Mouse (Mus musculus) forebrain, embryonic 10.5 days (tissue): ENCODE data around the gene Adipor1. TPM values are rescaled to one million over a fixed set of nuclear protein-coding genes. Genes with fewer than 3 reads are reported as not detected.

ENCODE experiments used
- DNase-seq: peaks from one replicate; pipeline ENCODE4 v3.0.0-alpha.2; 2017; ENCODE audit warnings: low spot score; ENCODE audit errors: extremely low spot score
- H3K27ac ChIP-seq: fragments of 300-500 bp; sonication (generic); 2 replicates; pipeline ENCODE4 v1.5.1; 2016; ENCODE audit warnings: mild to moderate bottlenecking
- H3K27me3 ChIP-seq: fragments of 300-500 bp; sonication (generic); 2 replicates; pipeline ENCODE4 v1.6.1; 2016; ENCODE audit warnings: mild to moderate bottlenecking; ENCODE audit not compliant: poor library complexity, severe bottlenecking
- H3K36me3 ChIP-seq: fragments of 300-500 bp; sonication (generic); replicated peaks from 2 replicates; pipeline ENCODE4 v1.6.1; 2016; ENCODE audit warnings: mild to moderate bottlenecking, moderate library complexity
- H3K4me1 ChIP-seq: fragments of 300-500 bp; sonication (generic); 2 replicates; pipeline ENCODE4 v1.6.1; 2016
- H3K4me3 ChIP-seq: fragments of 300-500 bp; sonication (generic); 2 replicates; pipeline ENCODE4 v1.5.1; 2016; ENCODE audit warnings: mild to moderate bottlenecking, moderate library complexity
- H3K9me3 ChIP-seq: fragments of 300-500 bp; sonication (generic); 2 replicates; pipeline ENCODE4 v1.6.1; 2016; ENCODE audit warnings: mild to moderate bottlenecking, moderate library complexity
- WGBS: fragments of 180-500 bp; shearing (Covaris S2); methylation state at CpG from one replicate; pipeline ENCODE4 v1.1.7; 2016; 5-methylcytosine and 5-hydroxymethylcytosine counted together
- polyA plus RNA-seq: library from polyadenylated mRNA; unstranded; fragments of >200 nt; fragmentation: Nextera tagmentation; extraction: Ambion mirVana; gene quantifications from 2 replicates; pipeline ENCODE4 v1.2.1, GENCODE M21; 2016

Gene Adipor1
- polyA plus RNA-seq, 1 experiment from 2014 or later, result 71.1 TPM

DNA sequence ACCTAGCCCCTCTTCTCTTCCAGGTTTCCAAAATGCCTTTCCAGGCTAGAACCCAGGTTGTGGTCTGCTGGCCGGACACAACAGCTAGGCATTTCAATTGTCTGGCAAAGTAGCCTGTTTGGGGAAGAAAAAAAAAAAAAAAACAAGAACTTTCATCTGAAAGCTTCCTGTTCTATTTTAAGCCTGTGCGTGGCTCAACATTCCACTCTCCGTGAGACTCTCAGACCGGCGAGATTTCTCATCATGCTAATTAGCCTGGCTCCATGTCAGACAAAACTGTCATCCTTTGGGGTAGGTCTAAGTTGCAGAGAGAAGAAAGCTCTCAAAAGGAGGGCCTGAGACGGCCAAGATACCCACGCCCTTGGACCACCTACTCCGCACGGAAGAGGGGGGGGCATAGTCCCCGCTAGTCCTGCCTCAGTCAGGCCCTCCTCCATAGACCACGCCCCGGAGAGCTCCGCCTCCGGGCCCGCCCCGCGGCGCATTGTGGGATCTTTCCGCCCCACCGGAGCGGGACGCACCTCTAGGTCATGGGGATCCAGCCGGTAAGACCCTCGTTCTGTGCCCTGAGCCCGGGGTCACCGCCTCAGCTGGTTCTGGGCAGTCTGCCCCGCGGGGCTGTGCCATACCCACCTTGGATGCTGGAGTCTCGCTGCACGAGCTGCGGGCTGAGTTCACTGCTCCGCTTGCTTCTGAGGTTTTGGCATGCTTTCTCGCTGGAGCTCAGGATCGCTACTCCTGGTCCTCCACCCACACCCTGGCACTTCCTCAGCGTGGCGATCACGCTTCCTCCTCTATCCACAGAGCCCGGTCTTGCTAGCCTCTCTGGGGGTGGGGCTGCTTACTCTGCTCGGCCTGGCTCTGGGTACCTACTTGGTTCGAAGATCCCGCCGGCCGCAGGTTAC, 9.4 kb upstream of the Adipor1 start, which contains the start of gene Cyb5r1:
Gene Cyb5r1 (plus strand): TSS at position 51 of the 905 bp plus-strand sequence.
- H3K27ac ChIP-seq, result peak within 1 kb of the TSS; percentile 88
- 3% methylated on average over 43 of the region's 43 CpGs for WGBS

DNA sequence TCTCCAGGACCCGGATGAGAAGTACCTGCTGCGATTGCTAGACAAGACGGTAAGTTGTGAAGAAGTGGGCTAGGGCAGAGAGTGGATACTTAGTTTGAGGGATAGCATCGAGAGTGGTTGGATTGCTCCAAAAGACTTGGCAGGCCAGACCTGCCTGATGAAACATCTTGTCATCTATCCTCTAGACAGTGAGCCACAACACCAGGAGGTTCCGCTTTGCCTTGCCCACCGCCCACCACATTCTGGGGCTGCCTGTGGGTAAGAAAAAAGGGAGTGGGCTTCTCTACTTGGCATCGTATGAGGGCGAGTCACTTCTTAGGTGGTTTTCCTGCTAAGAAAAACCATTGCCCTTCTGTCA, 8.8 kb upstream of the Adipor1 start:
- H3K27ac ChIP-seq, result peak overlapping the region; percentile 88
- 43% methylated on average over 8 of the region's 8 CpGs for WGBS
- no peak for DNase-seq

More for the DNA sequence above, 9.4 kb upstream of the Adipor1 start, which contains the start of gene Cyb5r1:
- peaks cover 34% of the 10 kb centered on the region for H3K36me3 ChIP-seq
- no peaks in the 10 kb centered on the region for H3K9me3 ChIP-seq
- H3K4me3 ChIP-seq, result peak within 1 kb of the TSS; percentile 82
- DNase-seq, result peak; percentile 87
- peaks cover 23% of the 10 kb centered on the region for H3K4me1 ChIP-seq
- no peaks in the 10 kb centered on the region for H3K27me3 ChIP-seq

DNA sequence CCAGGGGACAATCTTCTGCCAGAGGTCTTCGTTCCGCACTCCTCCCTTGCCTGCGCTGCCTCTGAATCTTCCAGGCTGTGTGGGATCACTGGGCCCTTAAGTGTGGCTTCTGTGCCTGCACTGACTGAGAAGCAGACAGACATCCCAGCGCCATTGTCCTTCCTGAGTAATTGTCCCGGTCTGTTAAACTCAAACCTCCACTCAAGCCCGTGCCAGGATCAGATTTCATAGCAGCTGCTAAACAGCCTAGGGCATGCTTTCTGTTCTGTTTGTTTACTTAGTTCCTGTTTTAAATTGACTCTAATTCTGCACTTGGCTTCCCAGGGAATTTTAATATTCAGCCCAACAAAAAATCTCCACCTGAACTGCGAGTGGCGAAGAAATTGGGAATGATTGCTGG, 7.1 kb upstream of the Adipor1 start:
- WGBS, result 87% methylated on average over 8 of the region's 8 CpGs

More for the DNA sequence above, 8.8 kb upstream of the Adipor1 start:
- Histone ChIP-seq H3K4me1 (peaks cover 23% of the 10 kb centered on the region), H3K4me3 (peak overlapping the region; percentile 82), H3K27me3 (no peaks in the 10 kb centered on the region), H3K9me3 (no peaks in the 10 kb centered on the region), H3K36me3 (peaks cover 41% of the 10 kb centered on the region)

DNA sequence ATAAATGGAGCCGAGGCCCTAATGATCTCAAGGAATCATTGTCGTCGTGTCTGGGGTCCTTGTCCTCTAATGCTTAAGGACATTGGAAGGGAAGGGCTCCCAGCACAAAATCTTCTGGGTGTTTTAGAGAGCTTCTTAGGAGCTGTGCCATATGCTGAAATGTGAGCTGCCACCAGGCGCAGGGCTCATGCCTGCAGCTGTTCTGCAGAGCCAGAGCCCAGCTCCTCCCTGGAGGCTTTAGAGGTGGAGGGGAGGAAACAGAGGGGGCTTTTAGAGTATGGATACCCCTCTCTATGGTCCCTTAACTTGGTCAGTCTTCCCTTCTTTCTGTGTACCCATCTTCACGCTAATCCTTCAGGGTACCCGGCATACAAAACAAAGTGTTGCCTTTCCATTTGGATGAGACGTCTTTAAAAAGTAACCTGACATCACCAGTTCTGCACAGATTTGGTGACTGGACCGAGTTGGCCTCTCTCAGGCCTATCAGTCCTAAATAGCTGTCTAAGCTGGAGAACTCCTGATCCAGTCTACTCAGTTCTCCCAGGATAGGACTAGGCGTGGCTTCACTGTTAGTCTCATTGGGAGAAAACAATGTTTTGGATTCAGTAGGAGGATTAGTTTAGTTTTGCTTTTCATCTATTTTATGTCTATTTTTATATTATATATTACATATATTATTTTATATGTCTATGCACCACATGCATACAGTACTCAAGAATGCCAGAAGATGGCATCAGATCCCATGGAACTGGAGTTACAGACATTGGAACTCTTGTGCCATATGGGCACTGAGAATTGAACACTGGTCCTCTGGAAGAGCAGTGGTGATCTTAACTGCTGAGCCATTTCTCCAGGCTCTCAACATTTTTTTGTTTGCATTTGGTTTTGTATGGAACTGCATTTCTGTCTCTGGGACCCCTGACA, 3.2 kb upstream of the Adipor1 start:
- H3K27ac ChIP-seq, result no peak overlapping the region
- H3K4me3 ChIP-seq, result no peak overlapping the region
- WGBS, result 93% methylated on average over 9 of the region's 9 CpGs
- no peaks in the 10 kb centered on the region for H3K9me3 ChIP-seq
- H3K27me3 ChIP-seq, result no peaks in the 10 kb centered on the region
- no peak for DNase-seq
- H3K4me1 ChIP-seq, result peaks cover 30% of the 10 kb centered on the region
- peaks cover 48% of the 10 kb centered on the region for H3K36me3 ChIP-seq

More for the DNA sequence above, 7.1 kb upstream of the Adipor1 start:
- no peak overlapping the region for H3K27ac ChIP-seq
- H3K27me3 ChIP-seq, result no peaks in the 10 kb centered on the region
- no peaks in the 10 kb centered on the region for H3K9me3 ChIP-seq
- H3K4me3 ChIP-seq, result no peak overlapping the region
- peaks cover 23% of the 10 kb centered on the region for H3K4me1 ChIP-seq
- H3K36me3 ChIP-seq, result peaks cover 48% of the 10 kb centered on the region
- DNase-seq, result no peak

DNA sequence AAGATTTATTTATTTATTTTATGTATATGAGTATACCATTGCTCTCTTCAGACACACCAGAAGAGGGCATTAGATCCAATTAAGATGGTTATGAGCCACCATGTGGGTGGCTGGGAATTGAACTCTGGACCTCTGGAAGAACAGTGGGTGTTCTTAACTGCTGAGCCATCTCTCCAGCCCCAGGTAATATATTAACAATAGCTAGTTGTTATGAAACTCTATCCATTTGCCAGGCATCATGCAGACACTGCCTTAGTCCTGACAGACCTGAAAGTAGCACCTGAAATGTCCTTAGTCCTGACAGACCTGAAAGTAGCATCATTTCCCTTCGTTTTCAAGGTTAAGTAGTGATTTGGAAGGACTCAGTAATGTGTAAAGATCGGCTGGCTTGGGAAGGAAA, 1.1 kb upstream of the Adipor1 start:
- Histone ChIP-seq H3K9me3 (no peaks in the 10 kb centered on the region), H3K36me3 (peaks cover 33% of the 10 kb centered on the region), H3K4me1 (peaks cover 36% of the 10 kb centered on the region), H3K4me3 (no peak overlapping the region), H3K27me3 (no peaks in the 10 kb centered on the region), H3K27ac (peak overlapping the region; percentile 98; the same call in 1 of the 2 replicates)
- WGBS, result 55% methylated on average over 2 of the region's 2 CpGs
- DNase-seq, result no peak

DNA sequence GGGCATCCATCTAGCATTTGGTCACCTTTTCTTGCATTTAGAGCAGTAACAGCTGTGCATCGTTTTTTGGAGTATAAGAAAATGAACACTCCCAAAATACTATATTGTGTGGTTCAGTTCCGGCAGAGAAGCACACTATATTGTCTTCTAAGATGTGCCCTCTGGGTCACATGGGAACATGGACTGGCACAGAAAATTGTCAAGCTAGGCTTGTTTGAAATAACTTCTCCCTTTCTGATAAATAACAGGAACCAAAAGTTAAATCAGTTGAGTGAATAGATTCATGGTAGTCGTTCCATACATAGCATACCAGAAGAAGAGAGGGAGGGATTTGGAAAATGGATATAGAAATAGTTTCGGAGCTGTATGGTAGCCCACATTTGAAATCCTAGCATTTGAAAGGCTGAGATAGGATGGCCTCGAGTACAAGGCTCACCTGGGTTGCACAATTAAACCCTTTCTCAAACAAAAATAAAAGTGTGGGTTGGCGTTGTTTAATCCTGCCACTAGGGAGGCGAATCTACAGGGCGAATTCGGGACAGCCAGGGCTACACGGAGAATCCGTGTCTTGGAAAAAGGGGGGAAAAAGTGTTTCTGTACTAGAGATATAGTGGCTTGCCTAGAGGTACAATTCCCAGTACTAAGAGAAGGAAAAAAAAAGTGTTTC, 544 bp upstream of the Adipor1 start:
- Histone ChIP-seq H3K4me1 (peaks cover 39% of the 10 kb centered on the region), H3K9me3 (no peaks in the 10 kb centered on the region), H3K36me3 (peaks cover 27% of the 10 kb centered on the region), H3K27ac (peak overlapping the region; percentile 98), H3K27me3 (no peaks in the 10 kb centered on the region), H3K4me3 (peak overlapping the region; percentile 98)
- 14% methylated on average over 11 of the region's 11 CpGs for WGBS
- DNase-seq, result no peak

DNA sequence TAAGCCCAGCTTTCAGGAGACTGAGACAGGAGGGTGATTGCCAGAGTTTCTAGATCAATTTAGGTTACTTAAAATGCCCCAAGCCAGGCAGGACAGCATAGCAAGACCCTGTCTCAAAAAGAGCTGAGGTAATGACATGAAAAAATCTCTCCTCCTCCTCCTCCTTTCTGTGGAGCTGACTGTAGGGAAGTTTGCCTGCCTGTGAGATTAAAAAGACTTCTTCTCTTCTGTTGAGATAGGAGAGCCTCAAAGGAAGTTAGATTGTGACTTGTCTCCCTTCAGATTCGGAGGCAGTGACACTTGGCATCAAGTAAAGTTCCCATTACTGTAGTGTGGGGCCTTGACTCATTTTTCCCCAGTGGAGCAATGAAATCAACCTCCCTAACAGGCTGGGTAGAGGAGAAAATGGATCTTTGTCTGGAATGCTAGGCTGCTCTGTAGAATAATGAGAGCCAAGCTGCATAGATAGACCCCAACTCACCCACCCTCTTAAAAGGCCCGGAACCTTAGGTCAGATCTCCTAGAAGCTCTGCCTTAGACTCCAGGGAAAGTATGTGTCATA, 3.3 kb downstream of the Adipor1 start:
- Histone ChIP-seq H3K9me3 (no peaks in the 10 kb centered on the region), H3K36me3 (peaks cover 13% of the 10 kb centered on the region), H3K4me3 (no peak overlapping the region), H3K4me1 (peaks cover 53% of the 10 kb centered on the region), H3K27ac (no peak overlapping the region), H3K27me3 (no peaks in the 10 kb centered on the region)
- WGBS, result 85% methylated on average over 2 of the region's 2 CpGs
- DNase-seq, result no peak

DNA sequence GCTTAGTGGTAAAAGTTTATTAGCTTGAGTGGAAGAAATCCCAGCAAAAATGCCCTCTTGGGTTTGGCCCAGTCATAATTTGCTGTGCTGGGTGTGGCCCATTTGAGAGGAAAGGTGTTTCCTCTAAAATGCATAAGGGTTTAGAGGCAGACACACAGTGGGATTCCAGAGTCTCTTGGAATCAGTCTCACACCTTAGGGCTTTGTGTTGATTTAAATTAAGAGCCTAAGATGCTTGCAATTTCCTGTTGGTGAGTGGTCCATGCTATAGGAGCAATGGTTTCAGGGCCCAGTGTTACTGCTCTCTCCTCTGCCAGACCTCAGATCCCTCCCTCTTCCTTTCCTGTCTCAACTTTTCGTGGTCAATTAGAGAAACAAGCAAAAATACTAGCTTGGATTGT, 4.0 kb downstream of the Adipor1 start:
- Histone ChIP-seq H3K27ac (no peak overlapping the region), H3K4me3 (no peak overlapping the region), H3K4me1 (peaks cover 51% of the 10 kb centered on the region), H3K36me3 (peaks cover 20% of the 10 kb centered on the region), H3K9me3 (no peaks in the 10 kb centered on the region), H3K27me3 (no peaks in the 10 kb centered on the region)
- no peak for DNase-seq
- 73% methylated on average over 1 of the region's 1 CpGs for WGBS

DNA sequence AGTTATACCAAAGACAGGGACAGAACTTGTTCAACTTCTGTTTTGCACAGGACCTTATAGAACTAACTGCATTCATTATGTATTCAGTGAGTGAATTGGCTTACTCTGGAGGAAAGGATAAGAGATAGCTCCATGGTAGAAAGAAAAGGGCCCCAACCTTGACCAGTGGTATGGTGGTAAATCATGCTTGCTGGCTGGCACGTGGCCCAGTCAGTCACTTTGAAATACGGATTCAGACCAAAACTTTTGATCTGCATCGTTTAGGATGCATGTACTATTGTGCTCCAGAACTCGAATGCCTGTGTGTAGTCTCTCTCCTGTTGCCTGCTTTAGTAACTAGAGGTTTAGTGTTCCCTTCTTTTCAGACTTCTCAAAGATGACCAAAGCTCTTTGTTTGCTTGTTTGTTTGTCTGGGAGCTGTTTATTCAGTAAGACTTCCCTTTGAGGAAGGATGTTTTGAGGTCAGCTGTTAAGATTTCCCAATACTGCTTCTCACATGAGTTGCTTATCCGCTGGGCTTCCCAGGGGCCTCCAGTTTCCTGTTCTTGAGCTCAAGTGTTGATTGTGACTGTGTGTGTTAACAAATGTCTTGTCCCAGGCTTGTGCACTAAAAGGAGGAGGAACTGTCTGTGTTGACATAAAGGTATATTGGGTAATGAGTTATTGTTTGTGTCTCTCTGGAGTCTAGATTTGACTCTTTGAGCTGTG, 4.7 kb downstream of the Adipor1 start:
- WGBS, result 80% methylated on average over 5 of the region's 5 CpGs
- Histone ChIP-seq H3K4me1 (peaks cover 43% of the 10 kb centered on the region), H3K36me3 (peaks cover 27% of the 10 kb centered on the region), H3K4me3 (no peak overlapping the region), H3K9me3 (no peaks in the 10 kb centered on the region), H3K27ac (no peak overlapping the region), H3K27me3 (no peaks in the 10 kb centered on the region)
- DNase-seq, result no peak

DNA sequence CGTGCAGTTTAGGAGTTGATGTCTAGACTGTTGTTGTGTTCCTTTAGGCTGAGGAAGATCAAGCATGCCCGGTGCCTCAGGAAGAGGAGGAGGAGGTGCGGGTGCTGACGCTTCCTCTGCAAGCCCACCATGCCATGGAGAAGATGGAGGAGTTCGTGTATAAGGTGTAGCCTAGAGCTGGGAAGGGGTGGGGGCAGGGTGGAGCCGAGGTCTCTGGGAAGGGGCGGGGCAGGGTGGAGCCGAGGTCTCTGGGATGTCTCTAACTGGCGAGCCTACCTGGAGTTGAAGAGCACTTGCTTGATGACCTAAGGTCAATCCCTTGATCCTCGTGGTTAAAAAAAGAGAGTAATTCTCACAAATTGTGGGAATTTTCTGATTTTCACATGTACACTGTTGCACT, 8.7 kb downstream of the Adipor1 start:
- Histone ChIP-seq H3K27me3 (no peaks in the 10 kb centered on the region), H3K36me3 (peaks cover 64% of the 10 kb centered on the region), H3K4me3 (no peak overlapping the region), H3K4me1 (peaks cover 17% of the 10 kb centered on the region), H3K27ac (no peak overlapping the region), H3K9me3 (no peaks in the 10 kb centered on the region)
- 75% methylated on average over 10 of the region's 10 CpGs for WGBS
- no peak for DNase-seq

DNA sequence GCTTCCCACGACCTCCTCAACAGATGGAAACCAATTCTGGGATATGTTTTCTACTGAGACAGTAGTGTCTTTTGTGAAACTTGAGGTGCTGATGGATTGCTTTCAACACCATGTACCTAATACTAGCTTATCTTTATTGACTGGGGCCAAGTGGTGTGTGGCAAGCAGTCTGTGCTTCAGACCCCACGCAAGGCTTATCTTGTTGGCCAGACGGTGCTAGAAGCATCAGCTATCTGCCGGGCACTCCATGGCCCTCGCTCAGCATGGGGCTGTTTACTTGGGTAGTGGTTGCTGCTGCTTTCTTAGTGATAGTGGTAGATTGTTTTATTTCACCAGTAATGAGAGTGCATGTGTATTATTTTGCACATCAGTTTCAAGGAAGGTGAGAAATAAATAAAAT, 11.1 kb downstream of the Adipor1 start:
- no peak overlapping the region for H3K27ac ChIP-seq
- WGBS, result 93% methylated on average over 5 of the region's 5 CpGs
- H3K9me3 ChIP-seq, result no peaks in the 10 kb centered on the region
- DNase-seq, result no peak
- no peaks in the 10 kb centered on the region for H3K4me1 ChIP-seq
- no peak overlapping the region for H3K4me3 ChIP-seq
- H3K36me3 ChIP-seq, result peaks cover 86% of the 10 kb centered on the region
- H3K27me3 ChIP-seq, result no peaks in the 10 kb centered on the region
